Mouse (Mus musculus): ENCODE measurements around the gene Ntn1. TPM values are rescaled to one million over a fixed set of nuclear protein-coding genes. Genes with fewer than 3 reads are reported as not detected.

Gene Ntn1
- polyA plus RNA-seq, 1 experiment from 2014 or later, result 18.3 TPM

- H3K27me3 ChIP-seq, result no peaks in the 10 kb centered on the region
- H3K4me3 ChIP-seq, result no peak overlapping the region
- no peak overlapping the region for H3K9ac ChIP-seq
- no peaks in the 10 kb centered on the region for H3K9me3 ChIP-seq (replicated peaks)
- 89% methylated on average over 2 of the region's 2 CpGs for WGBS
- H3K4me1 ChIP-seq (replicated peaks), result peaks cover 10% of the 10 kb centered on the region
- no peak overlapping the region for H3K27ac ChIP-seq
- no peak overlapping the region for H3K4me2 ChIP-seq
- H3K36me3 ChIP-seq, result no peaks in the 10 kb centered on the region
- no peak for ATAC-seq (replicated peaks; ENCODE audit: insufficient number of reproducible peaks, insufficient read depth, low FRiP score, low read depth)
These were observed 75.8 kb downstream of the Ntn1 start for GRCm38 (mm10) chr11:68324863-68325262.

GRCm38 (mm10) chr11:68321417-68321816 lies 79.2 kb downstream of the Ntn1 start:
- Histone ChIP-seq H3K36me3 (no peaks in the 10 kb centered on the region), H3K9me3 (replicated peaks) (no peaks in the 10 kb centered on the region), H3K4me1 (replicated peaks) (peaks cover 10% of the 10 kb centered on the region), H3K9ac (no peak overlapping the region), H3K27me3 (no peaks in the 10 kb centered on the region), H3K27ac (no peak overlapping the region), H3K4me2 (no peak overlapping the region), H3K4me3 (no peak overlapping the region)
- ATAC-seq (replicated peaks; ENCODE audit: insufficient number of reproducible peaks, insufficient read depth, low FRiP score, low read depth), result peak; percentile 43; the same call in 1 of the 2 replicates
- whole genome bisulfite sequencing, result 62% methylated on average over 7 of the region's 7 CpGs

GRCm38 (mm10) chr11:68315551-68316130 lies 85.0 kb downstream of the Ntn1 start:
- no peak for ATAC-seq (replicated peaks; ENCODE audit: insufficient number of reproducible peaks, insufficient read depth, low FRiP score, low read depth)
- Histone ChIP-seq H3K9ac (no peak overlapping the region), H3K36me3 (no peaks in the 10 kb centered on the region), H3K27ac (no peak overlapping the region), H3K9me3 (replicated peaks) (no peaks in the 10 kb centered on the region), H3K4me1 (replicated peaks) (peaks cover 16% of the 10 kb centered on the region), H3K4me2 (no peak overlapping the region), H3K27me3 (no peaks in the 10 kb centered on the region), H3K4me3 (no peak overlapping the region)
- 67% methylated on average over 11 of the region's 11 CpGs for WGBS

- Histone ChIP-seq H3K9me3 (replicated peaks) (no peaks in the 10 kb centered on the region), H3K27me3 (no peaks in the 10 kb centered on the region), H3K9ac (no peak overlapping the region), H3K36me3 (no peaks in the 10 kb centered on the region), H3K4me1 (replicated peaks) (peaks cover 19% of the 10 kb centered on the region), H3K27ac (no peak overlapping the region; the same call in 1 of the 2 replicates), H3K4me2 (no peak overlapping the region), H3K4me3 (no peak overlapping the region)
- WGBS, result 53% methylated on average over 4 of the region's 4 CpGs
- no peak for ATAC-seq (replicated peaks; ENCODE audit: insufficient number of reproducible peaks, insufficient read depth, low FRiP score, low read depth)
These were observed 86.8 kb downstream of the Ntn1 start for GRCm38 (mm10) chr11:68313861-68314260.

- no peak overlapping the region for H3K4me2 ChIP-seq
- 29% methylated on average over 7 of the region's 7 CpGs for WGBS
- H3K9me3 ChIP-seq (replicated peaks), result no peaks in the 10 kb centered on the region
- H3K27ac ChIP-seq, result no peak overlapping the region
- H3K9ac ChIP-seq, result no peak overlapping the region
- H3K4me3 ChIP-seq, result no peak overlapping the region
- H3K4me1 ChIP-seq (replicated peaks), result peaks cover 21% of the 10 kb centered on the region
- H3K36me3 ChIP-seq, result no peaks in the 10 kb centered on the region
- H3K27me3 ChIP-seq, result no peaks in the 10 kb centered on the region
- no peak for ATAC-seq (replicated peaks; ENCODE audit: insufficient number of reproducible peaks, insufficient read depth, low FRiP score, low read depth)
These were observed 87.6 kb downstream of the Ntn1 start for GRCm38 (mm10) chr11:68313065-68313464.

- Histone ChIP-seq H3K27ac (no peak overlapping the region), H3K4me3 (no peak overlapping the region), H3K27me3 (no peaks in the 10 kb centered on the region), H3K9ac (no peak overlapping the region), H3K4me1 (replicated peaks) (peaks cover 21% of the 10 kb centered on the region), H3K9me3 (replicated peaks) (no peaks in the 10 kb centered on the region), H3K36me3 (no peaks in the 10 kb centered on the region), H3K4me2 (no peak overlapping the region)
- no peak for ATAC-seq (replicated peaks; ENCODE audit: insufficient number of reproducible peaks, insufficient read depth, low FRiP score, low read depth)
- WGBS, result 45% methylated on average over 10 of the region's 10 CpGs
These were observed 91.6 kb downstream of the Ntn1 start for GRCm38 (mm10) chr11:68308911-68309580.

GRCm38 (mm10) chr11:68305997-68306396 lies 94.6 kb downstream of the Ntn1 start:
- Histone ChIP-seq H3K36me3 (no peaks in the 10 kb centered on the region), H3K27ac (no peak overlapping the region), H3K4me3 (no peak overlapping the region), H3K4me1 (replicated peaks) (peaks cover 19% of the 10 kb centered on the region), H3K4me2 (no peak overlapping the region), H3K9ac (no peak overlapping the region), H3K9me3 (replicated peaks) (no peaks in the 10 kb centered on the region), H3K27me3 (no peaks in the 10 kb centered on the region)
- WGBS, result 76% methylated on average over 8 of the region's 8 CpGs
- ATAC-seq (replicated peaks; ENCODE audit: insufficient number of reproducible peaks, insufficient read depth, low FRiP score, low read depth), result no peak

GRCm38 (mm10) chr11:68302323-68302722 lies 98.3 kb downstream of the Ntn1 start:
- no peak overlapping the region for H3K4me2 ChIP-seq
- H3K27ac ChIP-seq, result no peak overlapping the region
- no peaks in the 10 kb centered on the region for H3K9me3 ChIP-seq (replicated peaks)
- H3K4me1 ChIP-seq (replicated peaks), result peaks cover 15% of the 10 kb centered on the region
- no peaks in the 10 kb centered on the region for H3K36me3 ChIP-seq
- H3K27me3 ChIP-seq, result no peaks in the 10 kb centered on the region
- no peak overlapping the region for H3K9ac ChIP-seq
- no peak overlapping the region for H3K4me3 ChIP-seq
- WGBS, result 64% methylated on average over 7 of the region's 7 CpGs
- ATAC-seq (replicated peaks; ENCODE audit: insufficient number of reproducible peaks, insufficient read depth, low FRiP score, low read depth), result no peak

GRCm38 (mm10) chr11:68301660-68302059 lies 99.0 kb downstream of the Ntn1 start:
- Histone ChIP-seq H3K27ac (no peak overlapping the region), H3K4me1 (replicated peaks) (peaks cover 15% of the 10 kb centered on the region), H3K36me3 (no peaks in the 10 kb centered on the region), H3K4me3 (no peak overlapping the region), H3K27me3 (no peaks in the 10 kb centered on the region), H3K9me3 (replicated peaks) (no peaks in the 10 kb centered on the region), H3K4me2 (no peak overlapping the region), H3K9ac (no peak overlapping the region)
- 57% methylated on average over 4 of the region's 4 CpGs for WGBS
- ATAC-seq (replicated peaks; ENCODE audit: insufficient number of reproducible peaks, insufficient read depth, low FRiP score, low read depth), result no peak

- no peak overlapping the region for H3K4me2 ChIP-seq
- H3K9me3 ChIP-seq (replicated peaks), result no peaks in the 10 kb centered on the region
- no peaks in the 10 kb centered on the region for H3K36me3 ChIP-seq
- WGBS, result 82% methylated on average over 5 of the region's 5 CpGs
- H3K27me3 ChIP-seq, result no peaks in the 10 kb centered on the region
- no peak for ATAC-seq (replicated peaks; ENCODE audit: insufficient number of reproducible peaks, insufficient read depth, low FRiP score, low read depth)
- no peak overlapping the region for H3K27ac ChIP-seq
- H3K9ac ChIP-seq, result no peak overlapping the region
- H3K4me1 ChIP-seq (replicated peaks), result peaks cover 2% of the 10 kb centered on the region; the same call in 1 of the 2 replicates
- no peak overlapping the region for H3K4me3 ChIP-seq
These were observed 105.1 kb downstream of the Ntn1 start for GRCm38 (mm10) chr11:68295474-68295873.

- Histone ChIP-seq H3K27me3 (no peaks in the 10 kb centered on the region), H3K4me2 (no peak overlapping the region), H3K9me3 (replicated peaks) (no peaks in the 10 kb centered on the region), H3K9ac (no peak overlapping the region), H3K4me1 (replicated peaks) (peaks cover 22% of the 10 kb centered on the region), H3K4me3 (no peak overlapping the region), H3K36me3 (no peaks in the 10 kb centered on the region), H3K27ac (no peak overlapping the region)
- ATAC-seq (replicated peaks; ENCODE audit: insufficient number of reproducible peaks, insufficient read depth, low FRiP score, low read depth), result no peak
- 78% methylated on average over 8 of the region's 8 CpGs for WGBS
These were observed 110.0 kb downstream of the Ntn1 start for GRCm38 (mm10) chr11:68290631-68291030.

- H3K27me3 ChIP-seq, result no peaks in the 10 kb centered on the region
- H3K4me3 ChIP-seq, result no peak overlapping the region
- WGBS, result 76% methylated on average over 5 of the region's 5 CpGs
- H3K4me1 ChIP-seq (replicated peaks), result peaks cover 25% of the 10 kb centered on the region
- no peak overlapping the region for H3K27ac ChIP-seq
- no peaks in the 10 kb centered on the region for H3K9me3 ChIP-seq (replicated peaks)
- ATAC-seq (replicated peaks; ENCODE audit: insufficient number of reproducible peaks, insufficient read depth, low FRiP score, low read depth), result no peak
- no peak overlapping the region for H3K4me2 ChIP-seq
- H3K9ac ChIP-seq, result no peak overlapping the region
- no peaks in the 10 kb centered on the region for H3K36me3 ChIP-seq
These were observed 113.3 kb downstream of the Ntn1 start for GRCm38 (mm10) chr11:68287331-68287730.
